Mouse (Mus musculus): ENCODE data around the gene C1rl. TPM values are rescaled to one million over a fixed set of nuclear protein-coding genes. Genes with fewer than 3 reads are reported as not detected.
"Not testable (repeated sequence)": the region's sequence is repeated elsewhere in the genome, so short reads cannot be mapped to it uniquely, and the experiment has no call there.

The C1rl gene
- polyA plus RNA-seq, 1 experiment from 2014 or later: 1.8 TPM

DNA sequence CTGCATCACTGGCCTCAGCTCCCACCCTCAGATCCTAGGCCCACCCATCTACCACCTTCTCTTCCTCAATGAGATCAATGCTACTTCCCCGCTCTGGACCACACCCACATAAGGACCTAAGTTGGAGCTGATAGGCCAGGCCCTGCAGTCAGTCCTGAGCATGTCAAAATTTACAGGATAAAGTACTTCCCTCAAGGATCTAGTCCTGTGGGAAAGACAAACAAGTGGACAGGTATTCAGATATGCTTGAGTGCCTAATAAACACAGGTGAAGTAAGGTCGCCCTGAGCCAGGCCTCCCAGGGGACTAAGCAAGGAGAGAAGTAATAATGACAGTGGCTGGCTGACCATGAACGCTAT lies 13.4 kb upstream of the C1rl start:
- Histone ChIP-seq H3K27me3 (ENCODE audit: insufficient read depth, low read length) (no peaks in the 10 kb centered on the region), H3K4me2 (replicated peaks; ENCODE audit: low read depth, low read length) (no peak overlapping the region), H3K4me1 (ENCODE audit: insufficient read depth, low read length) (peaks cover 12% of the 10 kb centered on the region), H3K27ac (ENCODE audit: low read length) (no peak overlapping the region), H3K9me3 (ENCODE audit: low read length) (no peaks in the 10 kb centered on the region), H3K36me3 (ENCODE audit: insufficient read depth, low read length) (no peaks in the 10 kb centered on the region), H3K4me3 (ENCODE audit: low read length) (no peak overlapping the region), H3K9ac (replicated peaks; ENCODE audit: low read length) (no peak overlapping the region)
- ATAC-seq (ENCODE audit: low FRiP score, low TSS enrichment): no peak
- 80% methylated on average over 3 of the region's 3 CpGs for WGBS

DNA sequence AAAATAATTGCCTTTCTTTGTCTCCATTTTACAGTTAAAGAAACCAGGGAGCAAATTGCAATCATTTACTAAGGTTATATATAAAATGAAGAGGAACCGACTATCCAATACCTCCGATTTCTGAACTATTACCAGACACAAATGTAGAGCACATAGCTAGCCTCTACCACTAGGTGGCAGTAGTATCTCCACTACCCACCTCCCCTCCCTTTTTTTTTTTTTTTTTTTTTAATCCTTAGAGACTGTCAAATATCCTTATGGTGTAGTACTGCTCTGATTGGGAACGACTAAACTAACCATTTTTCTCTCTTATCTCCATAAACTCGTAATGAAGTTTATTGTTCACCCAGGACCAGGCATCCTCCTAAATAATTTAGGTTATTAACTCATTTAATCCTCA lies 12.6 kb upstream of the C1rl start:
- H3K4me2 ChIP-seq (replicated peaks; ENCODE audit: low read depth, low read length): no peak overlapping the region
- no peak overlapping the region for H3K4me3 ChIP-seq (ENCODE audit: low read length)
- 50% methylated on average over 4 of the region's 4 CpGs for WGBS
- H3K27ac ChIP-seq (ENCODE audit: low read length): no peak overlapping the region
- H3K9me3 ChIP-seq (ENCODE audit: low read length): no peaks in the 10 kb centered on the region
- no peaks in the 10 kb centered on the region for H3K27me3 ChIP-seq (ENCODE audit: insufficient read depth, low read length)
- H3K4me1 ChIP-seq (ENCODE audit: insufficient read depth, low read length): peaks cover 12% of the 10 kb centered on the region
- no peaks in the 10 kb centered on the region for H3K36me3 ChIP-seq (ENCODE audit: insufficient read depth, low read length)
- ATAC-seq (ENCODE audit: low FRiP score, low TSS enrichment): no peak
- H3K9ac ChIP-seq (replicated peaks; ENCODE audit: low read length): no peak overlapping the region

DNA sequence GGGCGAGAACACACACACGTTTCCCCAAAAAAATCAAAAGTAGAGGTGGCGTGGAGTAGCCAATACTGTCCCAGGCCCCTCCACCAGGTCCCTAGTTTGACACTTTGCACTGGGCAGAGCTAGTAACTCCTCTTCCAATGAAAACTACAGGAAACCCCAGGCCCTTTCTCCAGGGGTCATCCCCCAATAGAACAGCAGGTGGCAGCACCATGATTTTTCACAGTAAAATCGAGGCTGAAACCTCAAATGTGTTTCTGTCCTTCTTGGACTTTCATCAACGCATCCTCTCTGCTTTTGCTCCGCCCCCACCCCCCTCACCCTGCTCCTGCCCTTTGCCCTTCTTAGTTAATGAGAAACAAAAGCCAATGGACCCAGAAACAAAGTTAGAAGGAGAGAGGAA lies 11.3 kb upstream of the C1rl start:
- Histone ChIP-seq H3K27me3 (ENCODE audit: insufficient read depth, low read length) (no peaks in the 10 kb centered on the region), H3K36me3 (ENCODE audit: insufficient read depth, low read length) (no peaks in the 10 kb centered on the region), H3K27ac (ENCODE audit: low read length) (no peak overlapping the region; the same call in 1 of the 2 replicates), H3K9me3 (ENCODE audit: low read length) (no peaks in the 10 kb centered on the region), H3K9ac (replicated peaks; ENCODE audit: low read length) (0 out of 2 replicates have a peak overlapping the region, but pooled peaks have one; percentile 37), H3K4me2 (replicated peaks; ENCODE audit: low read depth, low read length) (peak overlapping the region; percentile 14; the same call in 1 of the 2 replicates), H3K4me1 (ENCODE audit: insufficient read depth, low read length) (peaks cover 12% of the 10 kb centered on the region), H3K4me3 (ENCODE audit: low read length) (0 out of 2 replicates have a peak overlapping the region, but pooled peaks have one; percentile 4)
- WGBS: 27% methylated on average over 6 of the region's 6 CpGs
- peak; percentile 60 for ATAC-seq (ENCODE audit: low FRiP score, low TSS enrichment)

DNA sequence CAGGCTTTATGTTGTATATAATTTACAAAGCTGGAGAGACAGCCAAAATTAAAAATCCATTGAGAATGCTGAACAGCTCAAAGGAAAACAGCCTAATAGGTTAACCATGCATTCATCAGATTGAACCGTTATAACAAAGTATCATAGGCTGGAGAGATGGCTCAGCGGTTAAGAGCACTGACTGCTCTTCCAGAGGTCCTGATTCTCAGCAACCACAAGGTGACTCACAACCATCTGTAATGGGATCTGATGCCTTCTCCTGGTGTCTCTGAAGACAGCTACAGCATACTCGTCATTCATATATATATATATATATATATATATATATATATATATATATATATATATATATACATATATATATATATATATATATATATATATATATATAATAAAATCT lies 9.1 kb upstream of the C1rl start:
- not testable (repeated sequence) for H3K27ac ChIP-seq (ENCODE audit: low read length); H3K9me3 ChIP-seq (ENCODE audit: low read length); ATAC-seq (ENCODE audit: low FRiP score, low TSS enrichment)

DNA sequence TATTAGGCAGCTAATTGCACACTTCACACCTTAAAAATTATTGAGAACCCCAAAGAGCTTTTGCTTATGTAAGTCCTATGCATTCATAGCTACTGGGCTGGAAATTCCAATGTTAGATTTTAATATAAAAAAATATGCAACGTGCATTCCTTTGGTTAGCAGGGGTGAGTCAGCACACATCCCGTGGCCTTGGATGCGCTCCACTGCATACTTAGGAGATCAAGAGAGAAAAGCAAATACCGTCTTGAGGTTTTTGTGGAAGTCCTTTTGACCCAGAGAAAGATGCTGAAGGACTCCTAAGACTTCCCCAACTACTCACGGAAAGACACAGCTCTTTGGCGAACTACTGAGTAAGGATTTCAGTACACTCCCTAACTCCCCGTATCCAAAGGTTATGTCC lies 8.1 kb upstream of the C1rl start:
- H3K27me3 ChIP-seq (ENCODE audit: insufficient read depth, low read length): no peaks in the 10 kb centered on the region
- no peak overlapping the region for H3K4me2 ChIP-seq (replicated peaks; ENCODE audit: low read depth, low read length)
- WGBS: 69% methylated on average over 7 of the region's 7 CpGs
- ATAC-seq (ENCODE audit: low FRiP score, low TSS enrichment): no peak
- H3K9me3 ChIP-seq (ENCODE audit: low read length): no peaks in the 10 kb centered on the region
- no peaks in the 10 kb centered on the region for H3K36me3 ChIP-seq (ENCODE audit: insufficient read depth, low read length)
- H3K4me3 ChIP-seq (ENCODE audit: low read length): no peak overlapping the region
- 0 out of 2 replicates have a peak, but pooled peaks cover 4% of the 10 kb centered on the region for H3K4me1 ChIP-seq (ENCODE audit: insufficient read depth, low read length)
- no peak overlapping the region for H3K9ac ChIP-seq (replicated peaks; ENCODE audit: low read length)
- H3K27ac ChIP-seq (ENCODE audit: low read length): peak overlapping the region; percentile 61; the same call in 1 of the 2 replicates

More for the DNA sequence above, 9.1 kb upstream of the C1rl start:
- WGBS: 80% methylated on average over 3 of the region's 3 CpGs
- H3K9ac ChIP-seq (replicated peaks; ENCODE audit: low read length); H3K4me3 ChIP-seq (ENCODE audit: low read length); H3K27me3 ChIP-seq (ENCODE audit: insufficient read depth, low read length); H3K4me2 ChIP-seq (replicated peaks; ENCODE audit: low read depth, low read length); H3K36me3 ChIP-seq (ENCODE audit: insufficient read depth, low read length); H3K4me1 ChIP-seq (ENCODE audit: insufficient read depth, low read length): not testable (repeated sequence)

DNA sequence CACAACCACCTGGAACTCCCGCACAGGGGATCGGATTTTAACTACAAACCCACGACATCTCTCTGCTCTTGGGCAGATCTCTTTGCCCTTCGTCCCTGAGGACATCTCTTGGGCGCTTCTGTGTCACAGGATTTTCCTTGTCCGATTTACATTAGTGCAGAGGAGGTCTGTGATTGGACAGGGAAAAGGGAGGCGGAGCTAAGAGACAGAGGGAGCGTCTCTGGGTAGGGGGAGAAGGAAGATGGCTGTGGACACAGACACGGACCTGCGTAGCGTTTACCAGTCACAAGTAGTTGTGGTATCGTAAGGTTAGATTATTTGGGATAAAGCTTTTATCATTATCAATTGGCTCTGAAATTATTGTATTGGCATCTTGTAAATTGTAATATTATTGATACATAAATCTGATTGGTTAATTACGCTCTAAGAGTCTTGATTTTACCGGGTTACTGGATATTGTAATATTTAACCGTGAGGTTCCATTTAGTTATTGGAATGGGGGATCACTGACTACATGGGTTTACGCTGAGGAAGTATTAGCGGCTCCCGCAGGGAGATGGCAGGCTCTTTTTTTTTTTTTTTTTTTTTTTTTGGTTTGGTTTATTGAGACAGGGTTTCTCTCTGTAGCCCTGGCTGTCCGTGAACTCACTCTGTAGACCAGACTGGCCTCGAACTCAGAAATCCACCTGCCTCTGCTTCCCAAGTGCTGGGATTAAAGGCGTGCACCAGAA lies 7.3 kb upstream of the C1rl start:
- no peaks in the 10 kb centered on the region for H3K9me3 ChIP-seq (ENCODE audit: low read length)
- peak; percentile 73; the same call in 1 of the 2 replicates for ATAC-seq (ENCODE audit: low FRiP score, low TSS enrichment)
- H3K4me3 ChIP-seq (ENCODE audit: low read length): peak overlapping the region; percentile 22
- H3K4me2 ChIP-seq (replicated peaks; ENCODE audit: low read depth, low read length): peak overlapping the region; percentile 43
- no peaks in the 10 kb centered on the region for H3K36me3 ChIP-seq (ENCODE audit: insufficient read depth, low read length)
- H3K9ac ChIP-seq (replicated peaks; ENCODE audit: low read length): no peak overlapping the region
- 0 out of 2 replicates have a peak, but pooled peaks cover 4% of the 10 kb centered on the region for H3K4me1 ChIP-seq (ENCODE audit: insufficient read depth, low read length)
- 35% methylated on average over 21 of the region's 21 CpGs for WGBS
- peak overlapping the region; percentile 61; the same call in 1 of the 2 replicates for H3K27ac ChIP-seq (ENCODE audit: low read length)
- no peaks in the 10 kb centered on the region for H3K27me3 ChIP-seq (ENCODE audit: insufficient read depth, low read length)

DNA sequence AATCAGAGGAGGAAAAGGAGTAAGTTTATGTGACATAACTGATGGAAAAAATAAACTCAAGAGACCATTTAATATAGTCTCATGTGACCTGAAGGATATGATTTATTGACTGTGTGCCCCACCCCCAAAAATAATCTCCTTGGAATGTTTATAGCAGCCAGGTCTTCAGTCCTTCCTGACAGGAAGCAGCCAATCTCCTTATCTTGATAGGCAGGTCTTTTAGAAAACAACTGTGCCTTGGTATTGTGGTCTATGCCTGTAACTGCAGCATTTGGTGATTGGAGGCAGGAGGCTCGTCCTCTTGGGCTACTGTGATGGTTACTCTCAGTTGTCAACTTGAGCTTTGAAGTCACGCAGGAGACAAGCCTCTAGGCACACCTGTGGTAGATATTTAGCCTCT lies 5.4 kb upstream of the C1rl start:
- Histone ChIP-seq H3K4me1 (ENCODE audit: insufficient read depth, low read length) (no peaks in the 10 kb centered on the region), H3K27ac (ENCODE audit: low read length) (no peak overlapping the region), H3K27me3 (ENCODE audit: insufficient read depth, low read length) (no peaks in the 10 kb centered on the region), H3K9ac (replicated peaks; ENCODE audit: low read length) (no peak overlapping the region), H3K4me3 (ENCODE audit: low read length) (no peak overlapping the region), H3K9me3 (ENCODE audit: low read length) (no peaks in the 10 kb centered on the region), H3K4me2 (replicated peaks; ENCODE audit: low read depth, low read length) (no peak overlapping the region), H3K36me3 (ENCODE audit: insufficient read depth, low read length) (no peaks in the 10 kb centered on the region)
- WGBS: 44% methylated on average over 2 of the region's 2 CpGs
- no peak for ATAC-seq (ENCODE audit: low FRiP score, low TSS enrichment)

DNA sequence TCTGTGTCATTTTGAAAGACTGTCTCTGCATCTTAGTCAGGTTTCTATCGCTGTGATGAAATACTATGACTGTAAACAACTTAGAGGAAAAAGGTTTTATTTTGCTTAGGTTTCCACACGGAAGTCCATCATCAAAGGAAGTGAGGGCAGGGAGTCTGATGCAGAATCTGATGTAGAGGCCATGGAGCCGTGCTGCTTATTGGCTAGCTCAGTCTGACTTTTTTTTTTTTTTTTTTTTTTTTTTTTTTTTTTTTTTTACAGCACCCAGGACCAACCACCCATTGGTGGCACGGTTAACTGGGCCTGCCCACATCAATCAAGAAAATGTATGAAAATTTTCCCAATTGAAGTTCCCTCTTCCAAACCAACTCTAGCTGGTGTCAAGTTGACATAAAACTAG lies 4.0 kb upstream of the C1rl start:
- H3K27me3 ChIP-seq (ENCODE audit: insufficient read depth, low read length): no peaks in the 10 kb centered on the region
- 73% methylated on average over 4 of the region's 4 CpGs for WGBS
- ATAC-seq (ENCODE audit: low FRiP score, low TSS enrichment): no peak
- H3K4me3 ChIP-seq (ENCODE audit: low read length): no peak overlapping the region
- H3K9me3 ChIP-seq (ENCODE audit: low read length): no peaks in the 10 kb centered on the region
- peaks cover 4% of the 10 kb centered on the region; the same call in 1 of the 2 replicates for H3K4me1 ChIP-seq (ENCODE audit: insufficient read depth, low read length)
- no peak overlapping the region for H3K27ac ChIP-seq (ENCODE audit: low read length)
- H3K9ac ChIP-seq (replicated peaks; ENCODE audit: low read length): no peak overlapping the region
- no peaks in the 10 kb centered on the region for H3K36me3 ChIP-seq (ENCODE audit: insufficient read depth, low read length)
- no peak overlapping the region for H3K4me2 ChIP-seq (replicated peaks; ENCODE audit: low read depth, low read length)

DNA sequence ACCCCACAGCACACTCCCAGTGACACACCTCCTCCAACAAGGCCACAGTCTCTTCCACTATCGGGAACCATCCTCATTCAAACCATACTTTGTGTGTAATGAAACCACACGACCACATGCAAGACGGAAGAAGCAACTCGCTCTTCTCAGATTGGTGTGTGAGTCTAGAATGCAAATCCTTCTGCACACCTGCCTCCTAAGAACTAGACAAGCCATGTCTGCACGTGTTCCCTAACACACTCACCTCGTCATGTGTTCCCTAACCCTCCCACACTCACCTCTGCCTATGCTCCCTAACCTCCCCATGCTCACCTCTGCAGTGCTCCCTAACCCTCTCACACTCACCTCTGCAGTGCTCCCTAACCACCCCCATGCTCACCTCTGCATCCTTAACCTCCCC lies 1.5 kb upstream of the C1rl start:
- 81% methylated on average over 6 of the region's 6 CpGs for WGBS
- Histone ChIP-seq H3K27ac (ENCODE audit: low read length) (no peak overlapping the region), H3K4me1 (ENCODE audit: insufficient read depth, low read length) (peaks cover 4% of the 10 kb centered on the region; the same call in 1 of the 2 replicates), H3K4me3 (ENCODE audit: low read length) (no peak overlapping the region), H3K9me3 (ENCODE audit: low read length) (no peaks in the 10 kb centered on the region; the same call in 1 of the 2 replicates), H3K27me3 (ENCODE audit: insufficient read depth, low read length) (no peaks in the 10 kb centered on the region), H3K4me2 (replicated peaks; ENCODE audit: low read depth, low read length) (no peak overlapping the region), H3K9ac (replicated peaks; ENCODE audit: low read length) (no peak overlapping the region), H3K36me3 (ENCODE audit: insufficient read depth, low read length) (no peaks in the 10 kb centered on the region)
- no peak for ATAC-seq (ENCODE audit: low FRiP score, low TSS enrichment)

DNA sequence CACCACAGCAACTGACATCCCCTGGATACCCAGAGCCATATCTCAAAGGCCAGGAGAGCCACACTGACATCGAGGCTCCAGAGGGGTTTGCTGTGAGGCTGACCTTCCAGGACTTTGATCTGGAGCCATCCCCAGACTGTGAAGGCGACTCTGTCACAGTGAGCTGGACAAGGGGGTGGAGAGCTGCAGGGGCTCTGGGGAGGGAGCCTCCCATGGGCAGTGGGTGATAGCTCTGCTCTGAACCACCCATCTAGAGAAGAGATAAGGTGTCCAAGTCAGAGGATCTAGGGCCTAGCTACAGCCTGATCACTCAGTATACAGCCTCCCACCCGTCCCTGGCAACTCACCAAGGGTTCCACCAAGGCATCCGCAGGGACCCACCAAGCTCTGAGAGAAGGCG lies 973 bp downstream of the C1rl start:
- Histone ChIP-seq H3K27me3 (ENCODE audit: insufficient read depth, low read length) (no peaks in the 10 kb centered on the region), H3K4me1 (ENCODE audit: insufficient read depth, low read length) (peaks cover 4% of the 10 kb centered on the region; the same call in 1 of the 2 replicates), H3K4me2 (replicated peaks; ENCODE audit: low read depth, low read length) (no peak overlapping the region), H3K36me3 (ENCODE audit: insufficient read depth, low read length) (no peaks in the 10 kb centered on the region), H3K4me3 (ENCODE audit: low read length) (no peak overlapping the region), H3K9me3 (ENCODE audit: low read length) (no peaks in the 10 kb centered on the region; the same call in 1 of the 2 replicates), H3K9ac (replicated peaks; ENCODE audit: low read length) (no peak overlapping the region), H3K27ac (ENCODE audit: low read length) (0 out of 2 replicates have a peak overlapping the region, but pooled peaks have one; percentile 27)
- ATAC-seq (ENCODE audit: low FRiP score, low TSS enrichment): peak; percentile 17; the same call in 1 of the 2 replicates
- 52% methylated on average over 5 of the region's 5 CpGs for WGBS
